Mouse (Mus musculus): ENCODE measurements around the gene Klhl35. TPM values are rescaled to one million over a fixed set of nuclear protein-coding genes. Genes with fewer than 3 reads are reported as not detected.

The Klhl35 gene
- polyA plus RNA-seq, 1 experiment, result 0.16 TPM

- DNase-seq, result no peak
- H3K4me3 ChIP-seq (ENCODE audit: insufficient read depth, low read depth, low read length), result no peak overlapping the region
- no peaks in the 10 kb centered on the region for H3K36me3 ChIP-seq (ENCODE audit: control insufficient read depth, insufficient read depth, low read length)
- H3K27me3 ChIP-seq (replicated peaks; ENCODE audit: control insufficient read depth, insufficient read depth, low read length), result no peaks in the 10 kb centered on the region
- TF ChIP-seq CTCF (conservative IDR thresholded peaks at IDR 0.05; ENCODE audit: insufficient read depth, insufficient read length, low read depth, low read length) (no peak), POLR2A (IDR thresholded peaks at IDR 0.05; ENCODE audit: low read depth, low read length) (no peak)
- H3K4me1 ChIP-seq (ENCODE audit: control insufficient read depth, insufficient read depth, low read length), result no peaks in the 10 kb centered on the region
- 82% methylated on average over 5 of the region's 5 CpGs for WGBS
- no peak overlapping the region for H3K27ac ChIP-seq (ENCODE audit: insufficient read depth, low read depth, low read length)
Measured at GRCm38 (mm10) chr7:99428836-99429235, 37.0 kb upstream of the Klhl35 start.

- no peak for DNase-seq
- no peaks in the 10 kb centered on the region for H3K4me1 ChIP-seq (ENCODE audit: control insufficient read depth, insufficient read depth, low read length)
- H3K36me3 ChIP-seq (ENCODE audit: control insufficient read depth, insufficient read depth, low read length), result no peaks in the 10 kb centered on the region
- H3K27me3 ChIP-seq (replicated peaks; ENCODE audit: control insufficient read depth, insufficient read depth, low read length), result no peaks in the 10 kb centered on the region
- WGBS, result 61% methylated on average over 6 of the region's 6 CpGs
- no peak for TF ChIP-seq CTCF (conservative IDR thresholded peaks at IDR 0.05; ENCODE audit: insufficient read depth, insufficient read length, low read depth, low read length)
- TF ChIP-seq POLR2A (IDR thresholded peaks at IDR 0.05; ENCODE audit: low read depth, low read length), result no peak
- H3K4me3 ChIP-seq (ENCODE audit: insufficient read depth, low read depth, low read length), result no peak overlapping the region
- H3K27ac ChIP-seq (ENCODE audit: insufficient read depth, low read depth, low read length), result no peak overlapping the region
Measured at GRCm38 (mm10) chr7:99429786-99430185, 36.0 kb upstream of the Klhl35 start.

GRCm38 (mm10) chr7:99430246-99430645 is 35.6 kb upstream of the Klhl35 start:
- DNase-seq, result no peak
- 84% methylated on average over 11 of the region's 11 CpGs for WGBS
- no peaks in the 10 kb centered on the region for H3K27me3 ChIP-seq (replicated peaks; ENCODE audit: control insufficient read depth, insufficient read depth, low read length)
- H3K4me1 ChIP-seq (ENCODE audit: control insufficient read depth, insufficient read depth, low read length), result no peaks in the 10 kb centered on the region
- TF ChIP-seq CTCF (conservative IDR thresholded peaks at IDR 0.05; ENCODE audit: insufficient read depth, insufficient read length, low read depth, low read length), result no peak
- no peak for TF ChIP-seq POLR2A (IDR thresholded peaks at IDR 0.05; ENCODE audit: low read depth, low read length)
- H3K4me3 ChIP-seq (ENCODE audit: insufficient read depth, low read depth, low read length), result no peak overlapping the region
- no peaks in the 10 kb centered on the region for H3K36me3 ChIP-seq (ENCODE audit: control insufficient read depth, insufficient read depth, low read length)
- no peak overlapping the region for H3K27ac ChIP-seq (ENCODE audit: insufficient read depth, low read depth, low read length)

- Histone ChIP-seq H3K4me3 (ENCODE audit: insufficient read depth, low read depth, low read length) (no peak overlapping the region), H3K27ac (ENCODE audit: insufficient read depth, low read depth, low read length) (no peak overlapping the region), H3K4me1 (ENCODE audit: control insufficient read depth, insufficient read depth, low read length) (no peaks in the 10 kb centered on the region), H3K27me3 (replicated peaks; ENCODE audit: control insufficient read depth, insufficient read depth, low read length) (no peaks in the 10 kb centered on the region), H3K36me3 (ENCODE audit: control insufficient read depth, insufficient read depth, low read length) (no peaks in the 10 kb centered on the region)
- TF ChIP-seq POLR2A (IDR thresholded peaks at IDR 0.05; ENCODE audit: low read depth, low read length) (no peak), CTCF (conservative IDR thresholded peaks at IDR 0.05; ENCODE audit: insufficient read depth, insufficient read length, low read depth, low read length) (no peak)
- DNase-seq, result no peak
- WGBS, result 82% methylated on average over 14 of the region's 14 CpGs
Measured at GRCm38 (mm10) chr7:99432248-99432647, 33.6 kb upstream of the Klhl35 start.

GRCm38 (mm10) chr7:99432863-99433262 is 32.9 kb upstream of the Klhl35 start:
- Histone ChIP-seq H3K27ac (ENCODE audit: insufficient read depth, low read depth, low read length) (no peak overlapping the region), H3K4me3 (ENCODE audit: insufficient read depth, low read depth, low read length) (no peak overlapping the region), H3K27me3 (replicated peaks; ENCODE audit: control insufficient read depth, insufficient read depth, low read length) (no peaks in the 10 kb centered on the region), H3K4me1 (ENCODE audit: control insufficient read depth, insufficient read depth, low read length) (no peaks in the 10 kb centered on the region), H3K36me3 (ENCODE audit: control insufficient read depth, insufficient read depth, low read length) (no peaks in the 10 kb centered on the region)
- DNase-seq, result no peak
- WGBS, result 93% methylated on average over 6 of the region's 6 CpGs
- TF ChIP-seq POLR2A (IDR thresholded peaks at IDR 0.05; ENCODE audit: low read depth, low read length) (no peak), CTCF (conservative IDR thresholded peaks at IDR 0.05; ENCODE audit: insufficient read depth, insufficient read length, low read depth, low read length) (no peak)

GRCm38 (mm10) chr7:99434672-99435250 is 31.0 kb upstream of the Klhl35 start:
- H3K36me3 ChIP-seq (ENCODE audit: control insufficient read depth, insufficient read depth, low read length), result no peaks in the 10 kb centered on the region
- WGBS, result 63% methylated on average over 12 of the region's 12 CpGs
- H3K4me1 ChIP-seq (ENCODE audit: control insufficient read depth, insufficient read depth, low read length), result no peaks in the 10 kb centered on the region
- DNase-seq, result no peak
- no peaks in the 10 kb centered on the region for H3K27me3 ChIP-seq (replicated peaks; ENCODE audit: control insufficient read depth, insufficient read depth, low read length)
- TF ChIP-seq POLR2A (IDR thresholded peaks at IDR 0.05; ENCODE audit: low read depth, low read length), result no peak
- TF ChIP-seq CTCF (conservative IDR thresholded peaks at IDR 0.05; ENCODE audit: insufficient read depth, insufficient read length, low read depth, low read length), result no peak
- no peak overlapping the region for H3K4me3 ChIP-seq (ENCODE audit: insufficient read depth, low read depth, low read length)
- no peak overlapping the region for H3K27ac ChIP-seq (ENCODE audit: insufficient read depth, low read depth, low read length)

GRCm38 (mm10) chr7:99436530-99436929 is 29.3 kb upstream of the Klhl35 start:
- Histone ChIP-seq H3K27me3 (replicated peaks; ENCODE audit: control insufficient read depth, insufficient read depth, low read length) (no peaks in the 10 kb centered on the region), H3K36me3 (ENCODE audit: control insufficient read depth, insufficient read depth, low read length) (no peaks in the 10 kb centered on the region), H3K4me1 (ENCODE audit: control insufficient read depth, insufficient read depth, low read length) (peaks cover 6% of the 10 kb centered on the region), H3K4me3 (ENCODE audit: insufficient read depth, low read depth, low read length) (no peak overlapping the region), H3K27ac (ENCODE audit: insufficient read depth, low read depth, low read length) (no peak overlapping the region)
- 62% methylated on average over 4 of the region's 4 CpGs for WGBS
- TF ChIP-seq CTCF (conservative IDR thresholded peaks at IDR 0.05; ENCODE audit: insufficient read depth, insufficient read length, low read depth, low read length) (no peak), POLR2A (IDR thresholded peaks at IDR 0.05; ENCODE audit: low read depth, low read length) (no peak)
- no peak for DNase-seq
